Mouse (Mus musculus): ENCODE measurements around the gene Camkmt.

Camkmt gene

DNA sequence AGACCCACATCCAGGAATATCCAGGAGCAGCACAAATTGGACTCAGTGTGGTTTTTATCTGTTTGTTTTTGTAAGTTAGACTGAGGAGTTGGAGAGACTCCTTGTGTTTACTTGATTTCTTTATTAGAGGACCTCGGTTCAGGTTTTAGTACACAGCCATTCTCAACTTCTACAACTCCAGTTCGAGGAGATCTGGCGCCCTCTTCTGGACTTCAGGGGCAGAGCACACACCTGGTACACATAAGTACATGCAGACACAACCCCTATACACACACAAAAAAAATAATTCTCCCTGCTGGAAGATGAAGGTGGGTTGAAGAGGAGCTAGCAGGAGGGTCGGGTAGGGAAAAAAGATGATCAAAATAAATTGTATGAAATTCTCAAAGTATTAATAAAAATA, 379.4 kb downstream of the Camkmt start:
- no peak for DNase-seq

DNA sequence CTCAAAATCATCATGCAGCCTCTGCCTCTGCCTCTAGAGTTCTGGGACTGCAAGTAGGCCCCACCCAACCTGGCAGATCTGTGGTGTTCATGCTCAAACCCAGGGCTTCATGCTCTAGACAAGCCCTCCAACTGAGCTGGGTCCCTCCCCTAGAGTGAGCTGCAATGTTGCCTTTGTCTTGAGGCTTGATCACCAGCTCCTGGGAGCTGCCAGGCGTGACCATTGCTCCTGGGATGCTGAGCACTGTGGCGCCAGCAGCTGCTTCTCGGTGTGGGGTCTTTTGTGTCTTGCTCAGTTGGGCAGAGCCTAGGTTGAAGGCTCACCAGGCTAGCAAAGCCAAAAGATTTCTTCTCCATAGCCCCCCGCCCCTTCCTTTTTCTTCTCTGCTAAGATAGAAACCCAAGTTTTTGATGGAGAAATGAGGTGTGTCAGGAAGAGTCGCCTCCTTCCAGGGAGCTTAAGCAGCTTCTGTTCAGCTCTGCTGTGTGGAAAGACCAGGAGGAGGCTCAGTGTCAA, 382.4 kb downstream of the Camkmt start:
- peak; percentile 73 for DNase-seq

DNA sequence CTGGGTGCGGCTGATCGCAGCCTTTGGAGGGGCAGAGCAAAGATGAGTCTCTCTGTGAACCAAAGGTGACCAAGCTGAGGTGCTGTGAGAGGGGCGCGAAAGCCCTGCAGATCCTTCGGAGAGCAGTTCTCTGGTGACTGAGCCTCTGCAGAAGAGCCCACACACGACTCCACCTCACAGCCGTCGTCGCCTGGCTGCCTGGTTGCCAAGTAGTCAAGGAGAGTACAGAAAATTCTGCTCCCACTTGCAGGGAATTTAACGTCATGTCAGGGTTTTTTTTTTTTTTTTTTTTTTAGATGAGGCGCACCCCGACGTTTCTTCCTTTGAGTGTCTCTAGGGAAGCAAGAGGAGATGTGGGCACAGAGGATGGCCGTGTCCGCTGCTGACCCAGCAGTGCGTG, 382.9 kb downstream of the Camkmt start:
- peak; percentile 55 for DNase-seq

DNA sequence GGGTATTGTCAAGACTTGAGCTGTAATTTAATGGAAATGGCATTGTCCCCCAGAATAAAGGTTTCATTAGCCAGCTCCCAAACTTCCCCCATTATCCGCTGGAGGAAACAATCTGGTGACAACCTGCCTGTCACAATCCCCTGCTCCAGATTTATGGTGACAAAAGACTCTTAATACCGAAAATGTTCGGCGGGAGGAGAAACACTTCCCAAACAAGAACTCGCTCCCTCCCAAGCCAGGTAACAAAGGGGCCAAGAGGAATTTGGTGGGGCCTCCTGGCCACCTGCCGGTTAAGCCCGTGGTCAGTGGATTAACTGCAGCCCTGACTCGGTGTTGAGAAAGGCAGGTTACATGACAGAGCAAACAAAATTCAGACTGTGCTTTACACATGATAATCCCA, 383.5 kb downstream of the Camkmt start:
- peak; percentile 47 for DNase-seq

DNA sequence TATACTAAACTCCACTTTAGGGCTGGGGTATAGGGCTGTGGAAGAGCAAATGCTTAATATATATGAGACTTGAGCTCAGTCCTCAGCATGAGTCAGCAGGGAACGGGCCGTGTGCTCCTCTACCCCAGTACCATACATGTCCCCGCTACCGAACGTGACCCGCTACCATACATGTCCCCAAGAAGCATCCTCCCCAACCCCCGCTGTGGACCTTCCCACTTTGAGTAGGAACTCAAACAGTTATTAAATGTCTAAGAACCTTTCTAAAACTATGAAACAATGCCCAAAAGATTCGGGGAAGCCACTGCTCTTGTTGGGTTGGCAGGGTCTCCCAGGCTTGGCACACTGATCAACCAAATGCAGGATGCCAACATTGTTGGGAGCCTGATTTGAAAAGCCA, 390.9 kb downstream of the Camkmt start:
- no peak for DNase-seq

DNA sequence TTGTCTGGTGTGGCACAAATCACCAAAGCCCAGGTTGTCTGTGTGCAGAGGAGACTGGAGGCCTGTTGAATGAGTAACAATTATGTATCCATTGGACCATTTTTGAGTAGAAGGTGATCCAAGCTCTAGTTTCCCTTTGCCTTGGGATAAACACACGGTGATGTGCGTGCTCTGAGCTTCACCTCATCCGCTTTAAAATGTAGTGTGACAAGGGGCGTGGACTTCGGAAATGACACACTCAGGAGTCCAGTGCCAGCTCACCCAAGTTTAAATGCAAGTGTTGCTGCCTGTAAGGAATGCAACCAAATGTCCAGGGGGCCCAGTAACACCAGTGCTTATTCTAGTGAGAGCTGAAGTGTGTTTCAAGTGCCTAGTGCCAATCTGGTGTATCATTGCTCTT, 392.7 kb downstream of the Camkmt start:
- DNase-seq, result no peak

DNA sequence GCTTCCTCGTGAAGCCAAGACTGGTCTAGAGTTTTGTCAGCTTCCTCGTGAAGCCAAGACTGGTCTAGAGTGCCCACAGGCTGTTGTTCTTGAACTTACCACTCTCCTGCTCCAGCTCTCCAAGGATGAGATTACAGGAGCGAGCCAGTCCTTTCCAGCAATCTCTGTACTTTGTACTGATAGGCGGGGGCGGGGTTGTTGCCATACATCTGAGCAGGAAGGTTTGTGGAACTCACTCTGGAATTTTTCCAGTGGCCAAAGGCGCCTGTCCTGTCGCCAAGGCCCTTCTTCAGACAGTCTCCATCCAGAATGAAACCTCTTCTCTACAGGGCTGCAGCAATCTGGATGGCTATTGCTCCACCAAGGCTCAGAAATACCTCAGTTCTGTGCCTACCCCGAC, 393.7 kb downstream of the Camkmt start:
- DNase-seq, result no peak

DNA sequence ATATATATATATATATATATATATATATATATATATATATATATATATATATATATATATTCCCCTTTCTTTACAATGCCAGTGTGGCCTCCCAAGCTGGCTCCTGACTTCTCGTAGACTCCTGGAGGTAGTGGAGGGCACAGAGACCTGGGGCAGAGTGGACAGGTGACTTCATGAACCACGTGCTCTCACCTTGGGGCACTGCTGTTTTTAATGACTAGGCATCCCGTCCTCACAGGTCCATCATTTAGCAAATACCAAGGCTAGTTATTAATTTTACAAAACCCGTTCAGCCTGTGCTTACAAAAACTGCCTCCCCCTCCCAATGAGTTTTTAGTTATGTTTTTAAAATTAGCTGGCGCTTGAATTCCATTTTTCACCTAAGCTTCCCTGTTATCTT, 394.2 kb downstream of the Camkmt start:
- DNase-seq, result no peak

DNA sequence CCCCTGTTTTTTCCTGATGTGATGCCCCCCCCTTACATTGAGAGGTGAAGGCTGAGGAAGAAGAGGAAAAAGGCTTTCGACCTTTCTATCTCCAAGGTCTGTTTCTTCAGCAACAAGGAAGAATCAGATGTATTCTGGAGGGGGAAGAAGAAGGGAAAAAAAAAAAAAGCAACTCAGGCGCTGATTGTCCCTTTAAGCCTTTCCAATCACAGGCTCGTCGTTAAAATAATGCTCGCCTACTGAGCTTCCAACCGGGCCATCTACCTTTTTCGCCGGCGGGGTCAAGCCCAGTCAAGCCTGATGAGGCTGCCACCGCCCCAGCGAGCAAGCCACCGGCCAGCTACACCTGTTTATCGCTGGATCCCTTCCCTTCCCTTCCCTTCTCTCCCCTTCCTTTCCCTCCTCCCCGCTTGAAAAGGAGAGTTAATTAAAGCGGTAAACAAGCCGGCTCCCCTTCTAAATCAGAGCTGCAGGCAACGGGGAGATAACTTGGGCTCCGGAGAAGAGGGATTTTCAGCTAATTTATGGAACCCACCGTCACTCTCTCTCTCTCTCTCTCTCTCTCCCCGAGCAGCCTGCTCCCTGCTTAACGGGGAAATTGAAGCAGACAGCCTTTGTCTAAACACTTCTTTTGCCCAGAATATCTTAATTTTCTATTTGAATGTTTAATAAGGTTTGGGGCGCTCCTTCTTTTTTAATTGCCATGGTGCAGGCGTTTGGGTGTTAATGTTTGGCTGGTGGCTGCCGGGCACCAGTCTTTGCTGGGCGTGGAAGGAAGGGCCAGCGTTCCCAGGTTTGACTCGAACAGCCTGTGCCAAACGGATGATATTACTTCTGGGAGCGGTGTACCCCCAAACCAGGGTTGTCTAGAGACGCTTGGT, 395.0 kb downstream of the Camkmt start:
- DNase-seq, result peak; percentile 74

DNA sequence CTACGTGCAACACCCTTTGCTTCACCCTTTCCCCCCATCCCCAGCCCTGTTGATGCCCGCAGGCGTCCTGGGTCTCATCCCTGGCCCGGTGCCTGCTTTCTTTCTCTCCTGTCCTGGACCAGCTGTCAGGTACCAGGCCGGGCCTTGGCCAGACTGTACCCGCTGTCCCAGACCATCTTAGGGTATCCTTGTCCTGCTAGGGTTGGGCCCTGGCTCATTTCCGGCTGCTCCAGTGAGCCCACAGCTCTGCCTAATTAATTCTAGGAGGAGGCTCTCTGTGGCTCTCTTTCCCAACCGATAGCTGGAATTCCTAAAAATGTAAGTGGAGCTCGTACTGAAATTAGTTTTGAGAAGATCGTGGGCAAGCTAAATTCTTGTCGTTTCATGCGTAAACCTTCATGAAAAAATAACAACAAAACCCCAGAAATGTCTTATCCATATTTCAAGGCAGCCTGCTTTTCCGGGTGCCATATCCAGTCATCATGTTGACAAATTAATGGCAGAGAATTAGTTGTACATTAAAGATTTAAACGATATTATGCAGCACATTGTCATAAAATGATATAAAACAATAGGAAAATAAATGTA, 395.7 kb downstream of the Camkmt start:
- DNase-seq, result peak; percentile 78

DNA sequence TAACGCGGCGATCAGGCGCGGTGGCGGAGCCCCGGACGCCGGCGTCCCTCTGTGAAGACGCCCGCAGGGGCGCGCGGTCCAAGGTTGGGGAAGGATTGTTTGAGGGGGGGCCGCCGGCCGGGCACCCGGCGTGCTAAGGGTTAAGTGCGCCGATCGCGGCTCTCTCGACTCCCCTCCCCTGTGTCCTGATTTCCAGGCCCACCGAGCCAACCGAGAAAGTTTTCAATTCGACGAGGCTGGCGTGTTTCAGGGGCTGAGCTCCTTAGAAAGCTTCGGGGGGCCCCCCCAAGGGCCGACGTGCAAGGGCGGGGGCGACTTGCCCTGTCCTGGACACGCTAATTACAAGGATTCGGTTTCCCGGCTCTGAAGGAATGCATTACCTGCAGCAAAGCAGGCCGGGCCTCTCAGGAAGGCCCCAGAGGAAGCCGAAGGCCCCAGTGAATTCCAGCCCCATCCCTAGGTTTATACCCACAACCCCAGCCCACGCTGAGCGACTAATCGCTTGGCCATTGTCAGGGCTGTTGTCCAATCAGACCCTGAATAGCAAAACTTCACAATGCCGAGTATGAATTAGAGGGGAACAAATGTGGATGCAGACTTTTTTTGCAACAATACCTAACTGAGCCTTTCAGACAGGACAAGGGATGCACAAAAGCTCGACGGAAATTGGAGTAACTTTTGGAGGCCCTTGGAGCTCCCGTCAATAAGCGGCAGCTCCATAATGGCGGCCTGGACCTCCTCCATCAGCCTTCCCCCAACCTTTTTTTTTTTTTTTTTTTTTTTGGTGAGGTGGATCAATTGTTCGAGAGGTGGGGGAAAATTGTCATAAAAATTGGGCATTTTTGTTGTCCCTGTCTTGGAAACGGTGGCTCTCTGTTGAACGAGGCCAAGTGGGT, 396.5 kb downstream of the Camkmt start:
- DNase-seq, result peak; percentile 92

DNA sequence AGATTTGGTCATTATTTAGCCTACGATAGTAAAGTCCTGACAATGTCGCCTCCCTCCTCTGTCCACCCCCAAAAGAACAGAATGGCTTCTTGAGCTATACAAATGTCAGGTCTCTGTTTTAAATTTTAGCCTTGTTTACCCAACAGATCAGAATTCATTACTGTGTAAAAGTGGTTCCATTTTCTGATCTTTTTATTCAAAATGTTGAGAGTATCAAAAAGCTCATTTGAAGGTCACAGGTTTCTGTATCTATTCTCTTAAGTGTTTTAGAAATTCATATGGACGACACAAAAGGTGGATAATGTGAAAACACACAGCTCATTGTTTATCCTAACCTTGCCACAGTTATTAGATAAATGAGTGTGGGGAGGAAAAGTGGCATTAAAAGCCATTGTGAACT, 397.2 kb downstream of the Camkmt start:
- no peak for DNase-seq

DNA sequence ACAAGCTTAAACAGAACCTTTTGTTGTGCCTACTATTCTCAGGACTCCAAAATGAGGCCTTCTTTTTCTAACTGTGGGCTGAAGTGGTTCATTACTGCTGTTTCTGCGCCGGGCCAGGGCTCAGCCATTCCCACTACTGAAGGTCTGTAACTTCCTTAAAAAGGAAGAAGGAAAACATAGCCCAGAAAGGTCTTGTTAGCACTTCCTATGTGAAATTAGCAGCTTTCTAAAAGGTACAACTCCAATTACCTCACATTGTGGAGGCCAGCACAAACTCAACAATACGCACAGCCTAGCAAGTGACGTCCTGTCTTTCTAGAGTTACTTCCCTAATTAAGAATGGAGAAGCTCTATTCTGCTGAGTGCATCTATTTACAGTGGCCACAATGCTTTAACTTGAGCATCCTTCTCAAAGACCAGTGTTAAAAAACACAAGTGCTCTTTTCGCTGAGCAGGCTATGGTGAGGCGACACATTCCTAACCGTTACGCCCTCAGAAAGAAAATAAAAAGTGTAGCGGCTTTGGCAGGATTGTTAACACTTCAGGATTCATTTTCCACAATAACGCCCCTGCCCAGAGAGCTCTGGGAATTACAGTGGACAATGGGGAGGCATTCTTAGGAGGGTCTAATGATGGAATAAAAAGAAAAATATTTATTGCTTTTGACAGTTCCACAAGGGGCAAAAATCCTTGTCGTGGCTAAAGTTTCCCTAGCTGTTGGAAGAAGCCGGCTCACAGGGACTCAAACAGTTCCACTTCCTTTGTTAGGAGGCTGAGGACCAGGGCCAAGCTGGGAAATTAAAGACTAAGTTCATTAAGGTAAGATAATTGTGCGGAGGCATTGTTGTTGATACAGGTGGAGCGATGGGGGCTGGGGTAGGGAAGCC, 398.5 kb downstream of the Camkmt start:
- DNase-seq, result peak; percentile 83

DNA sequence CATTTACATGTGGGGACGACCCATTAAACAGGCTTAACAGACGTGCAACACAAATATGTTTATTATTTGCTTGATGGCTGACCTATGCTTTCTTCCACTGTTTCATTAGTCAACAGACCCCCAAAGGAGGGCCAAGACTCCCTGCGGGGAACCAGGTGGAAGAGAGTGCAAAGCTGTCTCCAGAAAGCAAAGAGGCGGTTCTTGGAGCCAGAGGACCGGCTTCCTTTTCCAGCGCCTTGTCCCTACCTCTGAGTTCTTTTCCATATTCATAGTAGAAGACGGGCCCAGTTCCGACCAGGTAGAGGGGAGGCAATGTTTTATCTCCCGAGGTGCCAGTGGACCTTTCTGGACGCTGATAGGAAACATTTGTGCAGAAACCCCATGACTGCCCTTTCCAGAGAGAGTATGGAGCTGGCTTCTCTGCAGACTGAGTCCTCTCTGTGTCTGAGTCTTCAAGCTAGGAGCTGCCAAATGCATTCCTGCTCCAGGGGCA, 399.2 kb downstream of the Camkmt start:
- DNase-seq, result no peak

DNA sequence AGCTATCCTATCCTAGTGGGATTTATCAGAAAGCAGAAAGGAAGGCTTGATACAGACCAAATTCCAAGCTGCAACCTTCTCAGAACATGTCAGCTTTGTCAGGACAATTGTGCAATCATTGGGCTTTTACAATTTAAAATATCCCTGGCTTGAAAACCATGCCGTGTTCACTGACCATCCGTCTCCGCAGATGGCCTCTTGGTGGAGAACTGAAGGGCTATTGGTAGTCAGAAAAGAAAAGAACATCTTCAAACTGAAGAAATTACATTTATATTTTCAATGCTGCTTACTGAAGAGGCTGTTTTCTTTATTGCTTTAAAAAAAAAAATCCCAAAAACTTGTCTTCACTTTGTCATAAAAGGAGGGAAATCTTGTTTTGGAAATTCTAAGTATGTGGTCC, 401.1 kb downstream of the Camkmt start:
- DNase-seq, result no peak

DNA sequence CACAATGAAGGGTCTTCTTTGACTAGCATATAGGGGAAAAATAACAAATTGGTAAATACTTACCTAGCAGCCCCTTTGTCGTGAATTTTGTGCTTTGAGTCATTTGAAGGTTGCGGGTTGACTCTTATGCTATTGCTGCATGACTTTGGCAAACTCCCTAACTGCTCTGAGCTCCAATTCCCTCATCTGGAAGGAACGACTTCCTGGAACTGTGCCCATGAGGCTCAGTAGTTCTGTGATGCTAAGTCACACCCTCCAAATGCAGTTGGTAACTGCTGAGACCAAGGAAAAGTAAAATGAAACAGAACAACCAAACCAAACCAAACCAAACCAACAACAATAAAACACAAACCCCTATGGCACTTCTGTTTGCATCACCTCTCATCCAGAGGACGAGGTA, 403.2 kb downstream of the Camkmt start:
- peak; percentile 67 for DNase-seq

DNA sequence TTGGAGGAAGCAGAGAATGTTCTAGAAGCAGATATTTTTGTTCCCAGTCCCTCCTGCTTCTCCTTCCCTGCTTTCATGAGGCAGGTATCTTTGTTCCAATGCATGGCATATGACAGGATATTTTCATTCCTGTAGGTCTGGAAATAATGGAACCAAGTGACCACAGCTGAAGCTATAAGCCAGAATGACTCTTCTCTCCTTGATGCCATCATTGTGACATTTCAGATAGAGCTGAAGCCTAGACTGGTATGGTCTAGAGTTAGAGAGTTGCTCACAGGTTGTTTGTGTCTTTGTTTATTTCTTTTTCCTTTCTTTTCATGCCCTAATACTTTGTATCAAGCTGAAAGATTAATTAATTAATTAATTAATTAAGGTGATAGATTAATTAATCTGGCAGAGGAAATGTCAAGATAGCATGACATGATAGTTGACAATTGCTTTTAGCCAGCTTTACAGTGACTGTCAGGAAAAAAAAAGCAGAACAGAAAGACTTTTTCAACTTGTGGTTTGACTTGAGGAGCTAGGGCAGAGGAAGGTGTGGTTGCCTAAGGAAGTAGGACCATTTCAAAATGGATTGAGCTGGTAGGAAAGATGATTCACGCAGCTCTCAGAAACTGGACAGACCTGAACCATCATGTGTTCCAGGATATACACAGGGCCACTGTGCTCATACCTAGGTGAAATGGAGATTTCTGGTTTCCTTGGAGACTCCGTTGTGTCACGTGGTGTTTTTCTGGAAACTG, 404.8 kb downstream of the Camkmt start:
- no peak for DNase-seq

DNA sequence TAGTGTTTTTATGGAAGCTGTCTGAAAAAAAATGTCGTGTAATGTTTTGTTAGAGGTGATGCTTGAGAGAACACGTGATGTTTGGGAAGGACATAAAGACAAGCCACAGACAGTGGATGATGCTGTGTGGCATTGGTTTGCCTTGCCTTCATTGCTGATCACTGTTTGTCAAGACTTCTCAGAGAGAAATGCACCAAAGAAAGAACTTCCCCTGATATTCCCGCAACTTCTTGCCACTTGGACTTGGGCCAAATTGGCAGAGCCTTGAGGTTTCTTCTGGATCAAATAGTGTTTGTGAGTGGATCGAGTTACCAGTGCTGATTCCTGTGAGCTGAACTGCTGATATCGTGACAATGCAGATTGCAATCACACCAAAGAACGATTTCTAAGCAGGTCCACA, 405.5 kb downstream of the Camkmt start:
- no peak for DNase-seq

DNA sequence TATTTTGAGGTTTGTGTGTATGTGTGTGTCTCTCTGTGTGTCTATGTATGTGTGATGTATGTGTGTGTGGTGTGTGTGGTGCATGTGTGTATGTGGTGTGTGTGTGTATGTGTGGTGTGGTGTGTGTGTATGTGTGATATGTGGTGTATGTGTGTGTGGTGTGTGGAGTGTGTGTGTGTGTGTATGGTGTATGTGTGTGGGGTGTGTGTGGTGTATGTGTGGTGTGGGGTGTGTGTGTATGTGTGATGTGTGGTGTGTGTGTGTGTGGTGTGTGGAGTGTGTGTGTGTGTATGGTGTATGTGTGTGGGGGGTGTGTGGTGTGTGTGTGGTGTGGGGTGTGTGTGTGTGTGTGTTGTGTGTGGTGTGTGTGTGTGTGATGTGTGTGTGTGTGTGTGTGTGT, 414.5 kb downstream of the Camkmt start:
- DNase-seq, result no peak

DNA sequence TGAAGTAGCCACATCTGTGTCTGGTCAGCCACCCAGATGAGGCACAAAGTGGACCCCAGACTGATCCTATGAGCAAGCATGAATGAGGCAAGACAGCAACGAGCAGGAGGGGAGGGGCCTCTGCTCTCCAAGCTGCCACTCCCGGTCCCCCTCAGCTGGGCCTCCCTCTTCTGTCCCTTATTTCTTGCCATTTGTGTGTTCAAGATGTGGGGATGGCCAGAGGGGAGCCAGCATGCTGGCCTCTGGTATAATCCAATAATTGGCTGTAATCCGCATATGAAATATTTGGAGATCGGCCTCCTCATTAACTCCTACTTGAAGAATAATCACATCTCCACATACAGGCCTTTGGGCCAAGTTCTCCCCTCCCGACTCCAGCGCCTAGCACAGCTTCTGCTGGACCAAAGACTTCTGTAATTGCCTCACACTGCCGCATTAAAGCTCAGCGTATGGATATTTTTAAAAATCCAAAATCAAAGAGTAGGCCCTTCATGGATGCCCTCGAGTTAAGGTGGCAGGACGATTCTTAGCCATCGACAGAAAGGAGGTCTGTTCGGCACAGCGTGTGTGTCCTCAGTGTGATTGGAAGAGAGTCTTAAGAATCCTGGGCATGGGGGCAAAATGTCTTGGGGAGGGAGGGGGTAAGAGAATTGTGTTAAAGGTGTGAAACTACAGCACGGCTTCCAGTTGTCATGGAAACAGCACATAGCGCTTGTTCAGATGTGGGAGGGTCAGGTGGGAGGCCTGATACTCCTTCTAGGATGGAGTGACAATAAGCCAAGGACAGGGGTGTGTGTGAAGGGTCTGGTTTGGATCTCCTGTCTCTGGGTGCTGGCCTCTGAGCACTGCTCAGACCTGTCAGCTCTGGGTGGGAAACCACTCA, 416.1 kb downstream of the Camkmt start:
- peak; percentile 82 for DNase-seq
